Mouse (Mus musculus): ENCODE data around the gene Olig3. TPM values are rescaled to one million over a fixed set of nuclear protein-coding genes. Genes with fewer than 3 reads are reported as not detected.

Gene Olig3
- polyA plus RNA-seq, 1 experiment from 2014 or later: not detected

DNA sequence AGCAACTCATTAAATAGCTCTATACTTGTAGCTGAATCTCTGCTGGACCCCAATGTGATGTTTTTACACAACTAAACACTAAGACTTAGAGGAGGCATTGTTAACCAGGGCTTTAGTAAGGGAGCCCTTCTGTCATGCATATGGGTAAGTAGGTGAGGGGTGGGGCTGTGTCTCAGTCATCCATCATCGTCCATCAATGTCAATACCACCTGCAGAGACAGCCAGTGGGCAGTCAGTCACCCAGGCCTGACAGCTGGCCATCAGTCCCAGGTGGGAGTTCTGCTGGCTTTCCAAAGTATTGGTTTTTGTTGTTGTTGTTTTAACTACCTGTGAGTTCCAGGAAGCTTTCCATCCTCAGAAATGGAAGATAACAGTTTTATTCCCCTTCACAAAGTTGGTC is 48.1 kb downstream of the Olig3 start:
- no peak for ATAC-seq (ENCODE audit: low FRiP score, low read depth)
- Histone ChIP-seq H3K4me1 (no peaks in the 10 kb centered on the region), H3K4me2 (replicated peaks) (no peak overlapping the region), H3K9me3 (no peaks in the 10 kb centered on the region), H3K9ac (no peak overlapping the region), H3K4me3 (no peak overlapping the region), H3K36me3 (no peaks in the 10 kb centered on the region), H3K27me3 (peaks cover 9% of the 10 kb centered on the region), H3K27ac (no peak overlapping the region)
- 7% methylated on average over 1 of the region's 1 CpGs for WGBS

DNA sequence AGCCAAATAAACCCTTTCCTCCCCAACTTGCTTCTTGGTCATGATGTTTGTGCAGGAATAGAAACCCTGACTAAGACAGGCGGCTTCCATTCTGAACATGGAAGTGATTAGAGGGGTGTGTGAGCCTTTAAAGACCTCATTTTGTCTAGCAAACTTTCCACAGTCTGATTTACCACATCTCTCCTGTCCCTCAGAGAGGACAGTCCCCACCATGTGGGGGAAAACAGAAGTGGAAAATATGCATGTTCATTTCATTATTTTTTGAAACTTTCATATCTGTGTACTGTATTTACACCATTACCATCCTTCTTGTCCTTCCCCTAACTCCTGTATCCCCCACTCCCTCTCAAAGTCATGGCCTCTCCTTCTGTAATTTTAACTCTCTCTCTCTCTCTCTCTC is 49.6 kb downstream of the Olig3 start:
- no peaks in the 10 kb centered on the region for H3K36me3 ChIP-seq
- H3K9ac ChIP-seq: no peak overlapping the region
- H3K27me3 ChIP-seq: peaks cover 3% of the 10 kb centered on the region
- no peak overlapping the region for H3K27ac ChIP-seq
- no peaks in the 10 kb centered on the region for H3K9me3 ChIP-seq
- H3K4me3 ChIP-seq: no peak overlapping the region
- H3K4me2 ChIP-seq (replicated peaks): no peak overlapping the region
- ATAC-seq (ENCODE audit: low FRiP score, low read depth): no peak
- no peaks in the 10 kb centered on the region for H3K4me1 ChIP-seq
- 73% methylated on average over 1 of the region's 1 CpGs for WGBS

DNA sequence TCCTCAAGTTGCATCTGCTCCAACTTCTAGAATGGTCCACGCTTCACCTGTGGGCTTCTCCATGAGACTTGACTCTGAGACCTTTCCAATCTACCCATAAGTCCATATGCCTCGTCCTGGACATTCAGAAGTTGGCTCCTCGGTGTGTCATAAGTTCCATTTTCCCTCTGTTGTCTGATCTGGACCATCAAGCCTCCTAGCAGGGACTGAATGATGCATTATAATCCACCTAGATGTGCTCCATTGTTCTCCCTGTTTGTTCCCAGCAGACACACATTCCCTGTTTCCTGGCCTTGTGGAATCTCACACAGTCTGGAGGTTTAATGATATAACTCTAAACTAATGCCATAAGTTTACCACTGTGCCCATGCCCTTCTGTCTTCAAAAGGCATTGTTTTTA is 50.8 kb downstream of the Olig3 start:
- Histone ChIP-seq H3K4me2 (replicated peaks) (no peak overlapping the region), H3K9me3 (no peaks in the 10 kb centered on the region), H3K27ac (no peak overlapping the region), H3K27me3 (no peaks in the 10 kb centered on the region), H3K4me3 (no peak overlapping the region), H3K36me3 (no peaks in the 10 kb centered on the region), H3K4me1 (no peaks in the 10 kb centered on the region), H3K9ac (no peak overlapping the region)
- 91% methylated on average over 3 of the region's 3 CpGs for WGBS
- no peak for ATAC-seq (ENCODE audit: low FRiP score, low read depth)

Other genes with a start within 250 kb of the Olig3 start
- gene Ifngr1, start 235.4 kb downstream of the Olig3 start, polyA plus RNA-seq (2015; fragmentation: Nextera tagmentation; extraction: Ambion mirVana): 44.0 and 45.0 TPM in 2 replicates

Data from limb, embryonic 13.5 days (tissue).